Mouse (Mus musculus) limb, embryonic 11.5 days (tissue): ENCODE measurements at regions not wholly inside any gene's neighbourhood (a gene's known extent, or its start where the extent isn't known, plus 50 kb on each side); places are given as distances from the start of the nearest gene placed in this dataset.

Experiments used
- ATAC-seq: fragments of 200-750 bp; cut with Nextera tagmentation; 2 replicates; pipeline ENCODE4 v1.8.0; 2017; ENCODE audit warnings: low read depth; ENCODE audit not compliant: insufficient number of reproducible peaks, low FRiP score, low TSS enrichment
- DNase-seq: peaks from one replicate; pipeline ENCODE4 v3.0.0-alpha.2; 2015; ENCODE audit warnings: low spot score
- H3K27ac ChIP-seq: fragments of 300-500 bp; sonication (generic); replicated peaks from 2 replicates; pipeline ENCODE4 v1.5.1; 2014; ENCODE audit warnings: low read depth, mild to moderate bottlenecking, low read length
- H3K27me3 ChIP-seq: fragments of 300-500 bp; sonication (generic); 2 replicates; pipeline ENCODE4 v1.6.1; 2014; ENCODE audit warnings: mild to moderate bottlenecking, low read length, mixed read lengths; ENCODE audit not compliant: control insufficient read depth, insufficient read depth
- H3K36me3 ChIP-seq: fragments of 300-500 bp; sonication (generic); 2 replicates; pipeline ENCODE4 v1.6.1; 2014; ENCODE audit warnings: mild to moderate bottlenecking, low read length, moderate library complexity, mixed read lengths; ENCODE audit not compliant: control insufficient read depth, insufficient read depth
- H3K4me1 ChIP-seq: fragments of 300-500 bp; sonication (generic); 2 replicates; pipeline ENCODE4 v1.6.1; 2014; ENCODE audit warnings: low read length, mixed read lengths; ENCODE audit not compliant: control insufficient read depth, insufficient read depth
- H3K4me2 ChIP-seq: fragments of 300-500 bp; sonication (generic); 2 replicates; pipeline ENCODE4 v1.6.1; 2014; ENCODE audit warnings: low read depth, mild to moderate bottlenecking, moderate library complexity; ENCODE audit not compliant: severe bottlenecking
- H3K4me3 ChIP-seq: fragments of 300-500 bp; sonication (generic); 2 replicates; pipeline ENCODE4 v1.5.1; 2014; ENCODE audit warnings: low read depth, low read length
- H3K9ac ChIP-seq: fragments of 300-500 bp; sonication (generic); 2 replicates; pipeline ENCODE4 v1.6.1; 2014; ENCODE audit warnings: mild to moderate bottlenecking, low read length
- H3K9me3 ChIP-seq: fragments of 300-500 bp; sonication (generic); 2 replicates; pipeline ENCODE4 v1.6.1; 2016; ENCODE audit warnings: low read length; ENCODE audit not compliant: control insufficient read depth
- WGBS: fragments of 180-500 bp; shearing (Covaris S2); extraction: QIAGEN DNeasy Blood & Tissue Kit; methylation state at CpG from one replicate; pipeline ENCODE4 v1.1.7; 2014; 5-methylcytosine and 5-hydroxymethylcytosine counted together

GRCm38 (mm10) chr3:34486441-34487050, 163.7 kb upstream of the Sox2 start:
- WGBS: 8% methylated on average over 9 of the region's 9 CpGs

DNA sequence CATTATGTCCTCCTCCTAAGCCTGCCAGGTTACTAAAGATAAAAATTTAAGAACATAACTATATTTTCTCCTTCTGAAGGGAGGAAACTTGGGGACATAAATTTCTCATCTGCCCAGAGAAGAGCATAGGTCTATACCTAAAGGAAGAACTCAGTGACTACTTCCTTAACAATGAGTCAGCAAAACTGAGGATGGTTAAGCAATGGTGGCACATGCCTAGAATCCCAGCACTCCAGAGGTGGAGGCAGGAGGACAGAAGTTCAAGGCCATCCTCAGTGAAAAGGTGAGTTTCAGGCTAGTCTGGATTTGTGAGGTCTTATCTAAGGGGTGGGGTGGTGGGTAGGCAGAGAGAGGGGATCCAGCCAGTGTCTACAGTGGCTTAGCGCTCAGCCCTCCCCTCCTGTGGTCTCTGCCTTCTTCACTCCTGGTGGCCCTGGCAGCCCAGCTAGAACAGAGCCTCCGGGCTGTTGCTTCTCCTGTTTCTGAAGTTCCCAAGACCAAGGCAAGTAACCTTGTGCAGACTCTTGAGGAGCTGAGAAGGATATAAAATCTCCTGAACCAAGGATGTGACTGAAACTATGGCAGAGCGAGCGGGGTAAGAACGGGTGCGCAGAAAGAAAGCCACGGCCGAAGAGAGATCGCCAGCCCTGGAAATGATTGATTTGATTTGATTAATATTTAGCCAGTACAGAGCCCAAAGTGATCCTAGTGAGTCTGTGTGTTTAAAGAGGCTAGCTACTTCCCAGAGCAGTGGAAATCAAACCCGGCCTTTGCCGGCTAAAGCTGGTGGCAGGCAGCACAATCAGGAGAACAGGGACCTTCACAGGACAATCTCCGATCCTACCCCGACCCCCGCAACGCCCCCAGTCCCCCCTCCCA, 164.6 kb upstream of the Sox2 start:
- H3K4me2 ChIP-seq: no peak overlapping the region
- no peak overlapping the region for H3K9ac ChIP-seq
- no peaks in the 10 kb centered on the region for H3K36me3 ChIP-seq
- no peak overlapping the region for H3K4me3 ChIP-seq
- H3K9me3 ChIP-seq: no peaks in the 10 kb centered on the region
- ATAC-seq: no peak
- 53% methylated on average over 15 of the region's 15 CpGs for WGBS
- no peaks in the 10 kb centered on the region for H3K4me1 ChIP-seq
- DNase-seq: no peak
- H3K27me3 ChIP-seq: no peaks in the 10 kb centered on the region
- H3K27ac ChIP-seq: no peak overlapping the region

More at GRCm38 (mm10) chr3:34486441-34487050, 163.7 kb upstream of the Sox2 start:
- Histone ChIP-seq H3K27ac (no peak overlapping the region), H3K9ac (no peak overlapping the region), H3K27me3 (no peaks in the 10 kb centered on the region), H3K4me2 (no peak overlapping the region), H3K4me3 (no peak overlapping the region), H3K36me3 (no peaks in the 10 kb centered on the region), H3K4me1 (no peaks in the 10 kb centered on the region), H3K9me3 (no peaks in the 10 kb centered on the region)
- DNase-seq (no peak), ATAC-seq (no peak)

DNA sequence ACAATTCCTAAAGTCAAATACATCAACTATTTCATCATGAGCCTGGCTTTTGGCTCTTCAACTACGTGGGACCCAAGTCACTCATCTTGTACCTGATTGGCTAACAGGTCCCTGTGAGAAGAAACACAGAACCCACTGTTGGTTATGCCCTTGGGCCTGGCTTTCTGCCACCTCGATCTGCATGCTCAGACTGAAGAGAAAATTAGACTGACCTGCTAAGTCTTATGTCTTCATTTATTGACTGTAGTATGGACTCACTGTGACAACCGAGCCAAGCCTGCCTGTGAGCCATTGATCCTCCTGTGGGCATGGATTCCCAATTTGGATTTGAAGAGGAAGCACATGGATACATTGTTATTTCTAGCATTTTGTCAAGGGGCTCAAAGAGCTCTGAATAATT, 166.3 kb upstream of the Sox2 start:
- H3K9ac ChIP-seq: no peak overlapping the region
- no peaks in the 10 kb centered on the region for H3K27me3 ChIP-seq
- H3K9me3 ChIP-seq: no peaks in the 10 kb centered on the region
- H3K4me2 ChIP-seq: no peak overlapping the region
- no peak for DNase-seq
- no peak overlapping the region for H3K27ac ChIP-seq
- H3K4me1 ChIP-seq: no peaks in the 10 kb centered on the region
- H3K36me3 ChIP-seq: no peaks in the 10 kb centered on the region
- no peak overlapping the region for H3K4me3 ChIP-seq
- 83% methylated on average over 3 of the region's 3 CpGs for WGBS
- no peak for ATAC-seq

DNA sequence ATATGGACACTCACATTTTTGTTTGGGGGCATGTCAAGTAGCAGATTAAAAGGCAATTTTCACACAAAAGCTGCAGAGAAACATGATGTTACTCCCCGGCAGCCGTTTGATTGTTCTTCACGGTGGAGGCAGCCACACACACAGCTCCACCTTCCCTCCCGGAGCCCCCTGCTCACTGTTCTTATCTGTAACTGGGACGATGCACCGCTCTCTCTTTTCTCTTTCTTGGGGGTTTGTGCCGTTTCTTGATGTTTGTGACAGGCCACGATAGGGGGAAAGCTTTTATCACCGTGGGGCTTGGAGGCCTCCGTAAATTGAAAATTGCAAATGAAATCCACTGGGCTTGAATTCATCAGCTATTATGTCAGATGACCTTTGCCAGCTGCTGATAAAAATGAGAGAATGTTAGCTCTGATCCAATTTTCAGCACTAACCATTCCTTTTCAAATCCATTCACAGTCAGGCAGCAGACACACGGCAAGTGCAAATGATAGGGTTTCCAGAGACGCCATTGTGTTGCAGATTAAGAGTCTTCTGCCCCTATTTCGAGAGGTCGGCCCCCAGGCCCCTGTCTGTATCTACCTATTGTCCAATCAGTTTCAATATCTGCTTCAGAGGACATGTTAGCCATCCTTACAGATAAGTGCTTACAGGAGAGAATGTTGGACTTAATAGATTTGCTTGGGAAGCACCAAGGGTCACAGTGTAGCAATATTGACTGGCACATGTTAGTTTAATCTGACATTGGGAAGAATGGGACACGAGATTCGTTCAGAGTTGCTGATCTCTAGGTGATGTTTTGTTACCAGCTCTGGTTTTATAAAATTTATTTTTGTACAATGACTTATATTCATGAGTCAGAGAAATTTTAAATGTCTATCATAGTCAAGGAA, 168.1 kb upstream of the Sox2 start:
- H3K4me3 ChIP-seq: no peak overlapping the region
- H3K27me3 ChIP-seq: no peaks in the 10 kb centered on the region
- no peaks in the 10 kb centered on the region for H3K4me1 ChIP-seq
- no peak overlapping the region for H3K9ac ChIP-seq
- DNase-seq: no peak
- no peak overlapping the region for H3K4me2 ChIP-seq
- no peaks in the 10 kb centered on the region for H3K9me3 ChIP-seq
- 69% methylated on average over 16 of the region's 16 CpGs for WGBS
- ATAC-seq: no peak
- H3K27ac ChIP-seq: no peak overlapping the region
- no peaks in the 10 kb centered on the region for H3K36me3 ChIP-seq

GRCm38 (mm10) chr3:34481314-34481713, 168.9 kb upstream of the Sox2 start:
- H3K4me3 ChIP-seq: no peak overlapping the region
- H3K36me3 ChIP-seq: no peaks in the 10 kb centered on the region
- no peaks in the 10 kb centered on the region for H3K9me3 ChIP-seq
- no peaks in the 10 kb centered on the region for H3K27me3 ChIP-seq
- DNase-seq: no peak
- no peak for ATAC-seq
- no peaks in the 10 kb centered on the region for H3K4me1 ChIP-seq
- no peak overlapping the region for H3K9ac ChIP-seq
- H3K27ac ChIP-seq: no peak overlapping the region
- 58% methylated on average over 3 of the region's 3 CpGs for WGBS
- H3K4me2 ChIP-seq: no peak overlapping the region

DNA sequence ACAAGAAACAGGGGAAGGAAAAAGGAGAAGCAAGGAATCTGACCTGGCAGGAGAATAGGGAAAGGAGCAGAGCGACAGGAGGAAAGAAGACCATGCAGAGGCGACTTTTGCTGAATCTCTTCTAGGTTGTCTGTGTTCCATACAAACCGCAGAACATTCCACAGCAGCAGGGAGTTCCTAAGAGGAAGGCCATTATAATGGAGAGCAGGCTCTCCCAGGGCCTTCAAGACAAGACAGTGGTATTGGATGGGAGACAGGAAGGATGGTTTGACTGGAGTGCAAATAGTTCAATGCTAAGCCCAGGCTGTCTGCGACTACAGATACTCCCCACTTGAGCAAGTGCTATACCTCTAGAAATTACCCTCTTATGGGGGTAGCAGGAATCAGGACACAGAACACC, 176.1 kb upstream of the Sox2 start:
- DNase-seq: no peak
- WGBS: 57% methylated on average over 4 of the region's 4 CpGs

DNA sequence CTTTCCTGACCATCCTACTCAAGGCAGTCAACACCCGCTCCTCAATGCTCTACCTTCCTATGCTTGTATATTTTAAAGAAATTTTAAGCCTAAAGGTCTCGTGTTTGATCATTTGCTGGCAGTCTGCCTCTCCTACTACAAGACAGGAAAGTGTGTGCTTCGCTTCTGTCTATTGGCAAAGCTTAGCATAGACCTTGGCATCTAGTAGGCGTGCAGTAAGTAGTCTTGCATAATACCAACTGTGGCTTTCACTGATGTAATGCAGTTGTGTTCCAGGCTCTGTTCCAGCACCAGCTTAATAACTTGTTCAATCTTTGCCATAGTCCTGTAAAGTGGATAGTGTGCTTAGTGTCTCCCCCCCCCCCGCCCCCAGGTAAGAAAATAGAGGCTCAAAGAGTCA, 179.5 kb upstream of the Sox2 start:
- Histone ChIP-seq H3K9me3 (no peaks in the 10 kb centered on the region), H3K9ac (no peak overlapping the region), H3K27me3 (no peaks in the 10 kb centered on the region), H3K4me1 (no peaks in the 10 kb centered on the region), H3K36me3 (no peaks in the 10 kb centered on the region), H3K4me3 (no peak overlapping the region), H3K27ac (no peak overlapping the region), H3K4me2 (no peak overlapping the region)
- ATAC-seq (no peak), DNase-seq (no peak)
- 89% methylated on average over 5 of the region's 5 CpGs for WGBS

More for the DNA sequence above, 176.1 kb upstream of the Sox2 start:
- ATAC-seq: no peak
- Histone ChIP-seq H3K4me3 (no peak overlapping the region), H3K4me2 (no peak overlapping the region), H3K27ac (no peak overlapping the region), H3K4me1 (no peaks in the 10 kb centered on the region), H3K36me3 (no peaks in the 10 kb centered on the region), H3K9me3 (no peaks in the 10 kb centered on the region), H3K9ac (no peak overlapping the region), H3K27me3 (no peaks in the 10 kb centered on the region)

DNA sequence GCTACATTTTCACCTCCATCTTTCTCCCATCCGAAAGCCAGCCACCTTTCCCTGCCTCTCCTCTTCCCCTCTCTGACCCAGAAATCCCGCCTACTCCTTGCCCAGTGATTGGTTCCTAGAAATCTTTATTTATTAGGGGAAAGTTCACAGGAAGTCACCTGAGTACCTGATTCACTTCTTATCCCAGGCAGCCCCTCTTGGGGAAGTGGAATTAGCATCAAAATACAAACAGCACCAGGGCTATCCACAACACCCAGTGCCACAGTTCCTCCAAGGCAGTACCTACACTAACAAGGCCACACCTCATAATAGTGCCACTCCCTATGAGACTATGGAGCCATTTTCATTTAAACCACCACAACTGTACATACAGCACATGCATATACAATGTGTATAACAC, 180.3 kb upstream of the Sox2 start:
- no peak for DNase-seq
- Histone ChIP-seq H3K9me3 (no peaks in the 10 kb centered on the region), H3K36me3 (no peaks in the 10 kb centered on the region), H3K4me2 (no peak overlapping the region), H3K9ac (no peak overlapping the region), H3K4me3 (no peak overlapping the region), H3K27me3 (no peaks in the 10 kb centered on the region), H3K4me1 (no peaks in the 10 kb centered on the region), H3K27ac (no peak overlapping the region)
- 85% methylated on average over 2 of the region's 2 CpGs for WGBS
- no peak for ATAC-seq
